Mouse (Mus musculus): ENCODE results near the gene Efna4. TPM values are rescaled to one million over a fixed set of nuclear protein-coding genes. Genes with fewer than 3 reads are reported as not detected.

The Efna4 gene
- polyA plus RNA-seq, 2 experiments = 0.62 to 0.92 TPM

DNA sequence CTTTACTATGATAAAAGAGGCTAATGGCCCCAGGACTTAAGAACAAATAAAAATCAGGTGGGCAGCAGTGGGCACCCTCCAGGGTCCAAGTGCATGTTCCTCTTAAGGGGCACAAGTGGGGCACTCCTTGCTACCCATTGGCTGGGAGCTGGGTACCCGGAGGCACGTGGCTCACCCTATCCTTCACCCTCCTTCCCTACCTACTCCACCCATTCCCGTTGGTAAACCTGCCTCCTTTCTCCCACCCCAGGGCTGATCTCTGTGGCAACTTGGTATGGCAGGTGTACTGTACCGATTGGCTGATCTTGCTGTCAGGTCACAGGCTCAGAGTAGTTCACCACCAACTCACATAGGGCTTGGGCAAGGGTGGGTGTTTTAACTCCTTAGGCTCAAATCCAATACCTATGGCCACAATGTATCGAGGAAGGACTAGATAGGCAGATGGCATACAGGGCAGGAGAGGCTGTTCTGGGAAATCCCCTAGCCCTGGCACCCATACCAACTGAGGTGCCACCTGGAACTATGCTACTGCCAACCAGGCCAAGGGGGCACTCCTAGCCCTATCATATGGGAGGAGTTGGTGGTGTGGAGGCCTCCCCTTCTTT, 45.9 kb upstream of the Efna4 start:
- DNase-seq (ENCODE audit: low read depth in 3 of 3, low spot score in 3 of 3) = no peak
- ATAC-seq (ENCODE audit: insufficient read depth) = no peak
- TF ChIP-seq EP300 (IDR thresholded peaks at IDR 0.05; ENCODE audit: low read depth) = no peak
- TF ChIP-seq CTCF (IDR thresholded peaks at IDR 0.05; ENCODE audit: low read depth) = no peak
- H3K27me3 ChIP-seq (ENCODE audit: control insufficient read depth, insufficient read depth, low read length) = no peaks in the 10 kb centered on the region
- H3K27ac ChIP-seq = no peak overlapping the region
- H3K4me2 ChIP-seq (ENCODE audit: low read depth) = no peak overlapping the region
- H3K36me3 ChIP-seq (replicated peaks; ENCODE audit: control insufficient read depth, insufficient read depth, low read depth) = no peaks in the 10 kb centered on the region
- no peak overlapping the region for H3K9ac ChIP-seq (replicated peaks)
- H3K4me3 ChIP-seq (ENCODE audit: insufficient read depth in 1 of 2, low read depth in 2 of 2, low read length in 2 of 2) = no peak overlapping the region
- H3K9me3 ChIP-seq (ENCODE audit: control insufficient read depth, low read length) = no peaks in the 10 kb centered on the region
- 70% methylated on average over 5 of the region's 5 CpGs for WGBS (ENCODE audit: insufficient replicate concordance)
- H3K4me1 ChIP-seq (replicated peaks; ENCODE audit: control insufficient read depth in 2 of 2, insufficient read depth in 2 of 2, low read length in 1 of 2) = peaks cover 2 to 8% of the 10 kb centered on the region in 2 experiments; a peak in 2 of 4 replicates

DNA sequence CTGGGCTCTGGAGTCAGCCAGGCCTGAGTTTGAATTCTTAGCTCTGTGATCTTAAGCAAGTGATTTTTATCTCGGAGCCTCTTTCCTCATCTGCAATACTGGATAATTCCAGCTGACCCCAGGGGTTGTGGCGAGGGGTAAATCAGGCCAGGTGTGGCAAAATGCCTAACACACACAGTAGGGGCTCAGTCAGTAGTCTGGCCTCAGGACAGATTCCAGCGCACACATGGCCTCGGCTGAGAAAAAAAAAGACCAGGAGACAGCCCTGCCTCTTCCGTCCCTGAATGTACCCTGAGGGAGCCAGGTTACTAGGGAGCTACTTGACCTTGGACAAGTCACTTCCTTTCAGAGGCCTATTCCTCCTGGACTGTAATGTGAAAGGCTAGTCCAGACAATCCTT, 45.1 kb upstream of the Efna4 start:
- no peak for TF ChIP-seq CTCF (IDR thresholded peaks at IDR 0.05; ENCODE audit: low read depth)
- TF ChIP-seq EP300 (IDR thresholded peaks at IDR 0.05; ENCODE audit: low read depth) = no peak
- no peak overlapping the region for H3K4me3 ChIP-seq (ENCODE audit: insufficient read depth in 1 of 2, low read depth in 2 of 2, low read length in 2 of 2)
- H3K4me1 ChIP-seq (replicated peaks; ENCODE audit: control insufficient read depth in 2 of 2, insufficient read depth in 2 of 2, low read length in 1 of 2) = peaks cover 0 to 2% of the 10 kb centered on the region in 2 experiments; a peak in 1 of 4 replicates
- H3K9me3 ChIP-seq (ENCODE audit: control insufficient read depth, low read length) = no peaks in the 10 kb centered on the region
- DNase-seq (ENCODE audit: low read depth in 3 of 3, low spot score in 3 of 3) (no peak), ATAC-seq (ENCODE audit: insufficient read depth) (no peak)
- H3K27ac ChIP-seq = no peak overlapping the region
- H3K9ac ChIP-seq (replicated peaks) = no peak overlapping the region
- WGBS (ENCODE audit: insufficient replicate concordance) = 64% methylated on average over 5 of the region's 5 CpGs
- no peaks in the 10 kb centered on the region for H3K36me3 ChIP-seq (replicated peaks; ENCODE audit: control insufficient read depth, insufficient read depth, low read depth)
- no peak overlapping the region for H3K4me2 ChIP-seq (ENCODE audit: low read depth)
- H3K27me3 ChIP-seq (ENCODE audit: control insufficient read depth, insufficient read depth, low read length) = no peaks in the 10 kb centered on the region

DNA sequence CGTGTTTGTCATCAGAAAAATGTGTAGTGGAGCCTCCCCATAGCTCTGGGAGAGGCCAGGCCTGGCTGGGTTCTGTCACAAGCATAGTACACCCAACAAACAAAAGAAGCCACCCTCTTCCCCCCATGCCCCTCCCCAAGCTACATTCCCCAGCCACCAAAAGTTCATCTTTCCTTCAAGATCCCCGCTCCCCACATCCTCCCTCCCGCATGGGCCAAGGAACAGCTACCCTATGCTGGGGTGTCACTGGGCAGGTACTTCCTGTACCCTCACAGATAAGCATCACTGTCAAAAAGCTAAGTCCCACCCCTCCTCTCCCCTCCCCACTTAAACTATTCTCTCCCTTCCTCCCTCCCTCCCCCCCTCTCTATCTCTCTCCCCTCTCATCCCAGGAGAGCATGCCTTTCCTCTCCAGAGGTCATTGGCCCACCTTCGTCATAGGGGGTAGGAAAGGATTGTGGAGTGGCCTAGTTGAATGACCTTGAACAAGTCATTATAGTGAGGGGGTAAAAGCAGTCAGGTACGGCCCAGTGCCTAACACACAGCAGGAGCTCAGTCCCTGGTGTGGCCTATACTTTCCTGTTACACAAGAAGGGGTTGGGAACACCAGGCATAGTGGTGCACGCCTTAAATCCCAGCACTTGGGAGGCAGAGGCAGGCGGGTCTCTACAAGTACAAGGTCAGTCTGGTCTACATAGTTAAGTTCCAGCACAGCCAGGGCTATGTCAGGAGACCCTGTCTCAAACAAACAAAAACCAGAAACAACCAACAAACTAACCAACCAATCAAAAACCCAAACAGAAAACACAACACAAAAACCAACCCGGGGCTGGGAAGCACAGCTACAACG, 44.4 kb upstream of the Efna4 start:
- no peak overlapping the region for H3K9ac ChIP-seq (replicated peaks)
- 66% methylated on average over 9 of the region's 9 CpGs for WGBS (ENCODE audit: insufficient replicate concordance)
- no peaks in the 10 kb centered on the region for H3K36me3 ChIP-seq (replicated peaks; ENCODE audit: control insufficient read depth, insufficient read depth, low read depth)
- ATAC-seq (ENCODE audit: insufficient read depth) (no peak), DNase-seq (ENCODE audit: low read depth in 3 of 3, low spot score in 3 of 3) (no peak)
- no peaks in the 10 kb centered on the region for H3K27me3 ChIP-seq (ENCODE audit: control insufficient read depth, insufficient read depth, low read length)
- H3K4me2 ChIP-seq (ENCODE audit: low read depth) = no peak overlapping the region
- no peak overlapping the region for H3K4me3 ChIP-seq (ENCODE audit: insufficient read depth in 1 of 2, low read depth in 2 of 2, low read length in 2 of 2)
- TF ChIP-seq CTCF (IDR thresholded peaks at IDR 0.05; ENCODE audit: low read depth) (no peak), EP300 (IDR thresholded peaks at IDR 0.05; ENCODE audit: low read depth) (no peak)
- no peaks in the 10 kb centered on the region for H3K9me3 ChIP-seq (ENCODE audit: control insufficient read depth, low read length)
- H3K27ac ChIP-seq = no peak overlapping the region
- peaks cover 0 to 2% of the 10 kb centered on the region in 2 experiments; a peak in 1 of 4 replicates for H3K4me1 ChIP-seq (replicated peaks; ENCODE audit: control insufficient read depth in 2 of 2, insufficient read depth in 2 of 2, low read length in 1 of 2)

DNA sequence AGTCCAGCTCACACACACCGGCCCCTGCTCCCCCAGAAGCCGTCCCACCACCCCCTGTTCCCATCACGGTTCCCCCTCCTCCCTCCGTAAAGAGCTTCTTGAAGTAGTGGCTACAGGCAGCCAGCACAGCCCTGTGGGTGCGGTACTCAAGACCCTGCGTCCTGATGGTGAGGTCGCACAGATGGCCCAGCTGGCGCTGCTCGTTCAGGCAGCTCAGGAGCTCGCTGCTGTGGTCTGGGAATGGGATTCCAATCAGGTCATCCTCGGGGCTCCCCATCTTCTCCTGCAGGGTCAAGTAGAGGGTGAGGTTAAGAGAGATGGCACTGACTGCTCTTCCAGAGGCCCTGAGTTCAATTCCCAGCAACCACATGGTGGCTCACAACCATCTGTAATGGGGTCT, 43.4 kb upstream of the Efna4 start:
- DNase-seq (ENCODE audit: low read depth in 3 of 3, low spot score in 3 of 3) (no peak), ATAC-seq (ENCODE audit: insufficient read depth) (no peak)
- H3K27me3 ChIP-seq (ENCODE audit: control insufficient read depth, insufficient read depth, low read length) = no peaks in the 10 kb centered on the region
- H3K36me3 ChIP-seq (replicated peaks; ENCODE audit: control insufficient read depth, insufficient read depth, low read depth) = no peaks in the 10 kb centered on the region
- no peak for TF ChIP-seq EP300 (IDR thresholded peaks at IDR 0.05; ENCODE audit: low read depth)
- no peak for TF ChIP-seq CTCF (IDR thresholded peaks at IDR 0.05; ENCODE audit: low read depth)
- H3K27ac ChIP-seq = no peak overlapping the region
- no peak overlapping the region for H3K9ac ChIP-seq (replicated peaks)
- H3K4me3 ChIP-seq (ENCODE audit: insufficient read depth in 1 of 2, low read depth in 2 of 2, low read length in 2 of 2) = no peak overlapping the region
- WGBS (ENCODE audit: insufficient replicate concordance) = 79% methylated on average over 11 of the region's 11 CpGs
- no peaks in the 10 kb centered on the region for H3K9me3 ChIP-seq (ENCODE audit: control insufficient read depth, low read length)
- H3K4me2 ChIP-seq (ENCODE audit: low read depth) = no peak overlapping the region
- peaks cover 0 to 2% of the 10 kb centered on the region in 2 experiments; a peak in 1 of 4 replicates for H3K4me1 ChIP-seq (replicated peaks; ENCODE audit: control insufficient read depth in 2 of 2, insufficient read depth in 2 of 2, low read length in 1 of 2)

DNA sequence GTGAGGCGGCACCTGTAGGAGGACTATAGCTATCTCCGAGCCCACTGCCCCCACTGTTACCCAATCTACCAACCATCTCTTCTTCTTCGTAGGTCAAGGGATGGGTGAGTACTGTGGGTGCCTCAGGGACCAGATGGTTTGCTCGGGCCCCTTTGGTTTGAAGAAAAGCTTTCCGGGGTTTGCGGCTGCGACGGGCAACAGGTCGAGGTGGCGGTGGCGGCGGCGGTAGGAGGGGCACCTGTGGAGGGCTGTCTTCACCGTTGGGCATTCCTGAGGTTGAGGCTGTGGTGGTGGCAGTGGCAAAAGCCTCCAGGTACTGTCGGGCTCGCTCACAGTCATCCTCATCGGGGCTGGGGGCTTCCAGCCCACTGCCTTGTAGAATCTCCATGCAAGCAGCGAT, 42.9 kb upstream of the Efna4 start:
- H3K4me2 ChIP-seq (ENCODE audit: low read depth) = no peak overlapping the region
- H3K4me3 ChIP-seq (ENCODE audit: insufficient read depth in 1 of 2, low read depth in 2 of 2, low read length in 2 of 2) = no peak overlapping the region
- no peaks in the 10 kb centered on the region for H3K9me3 ChIP-seq (ENCODE audit: control insufficient read depth, low read length)
- no peak overlapping the region for H3K9ac ChIP-seq (replicated peaks)
- whole genome bisulfite sequencing (ENCODE audit: insufficient replicate concordance) = 82% methylated on average over 18 of the region's 18 CpGs
- ATAC-seq (ENCODE audit: insufficient read depth) = no peak
- DNase-seq (ENCODE audit: low read depth in 3 of 3, low spot score in 3 of 3) = no peak
- H3K4me1 ChIP-seq (replicated peaks; ENCODE audit: control insufficient read depth in 2 of 2, insufficient read depth in 2 of 2, low read length in 1 of 2) = peaks cover 0 to 2% of the 10 kb centered on the region in 2 experiments; a peak in 1 of 4 replicates
- TF ChIP-seq EP300 (IDR thresholded peaks at IDR 0.05; ENCODE audit: low read depth) = no peak
- no peak for TF ChIP-seq CTCF (IDR thresholded peaks at IDR 0.05; ENCODE audit: low read depth)
- no peak overlapping the region for H3K27ac ChIP-seq
- H3K36me3 ChIP-seq (replicated peaks; ENCODE audit: control insufficient read depth, insufficient read depth, low read depth) = no peaks in the 10 kb centered on the region
- no peaks in the 10 kb centered on the region for H3K27me3 ChIP-seq (ENCODE audit: control insufficient read depth, insufficient read depth, low read length)

Data from liver, embryonic 14.5 days (tissue).